Mouse (Mus musculus): Measurements from ENCODE around the gene Hsf5.

Hsf5 gene

DNA sequence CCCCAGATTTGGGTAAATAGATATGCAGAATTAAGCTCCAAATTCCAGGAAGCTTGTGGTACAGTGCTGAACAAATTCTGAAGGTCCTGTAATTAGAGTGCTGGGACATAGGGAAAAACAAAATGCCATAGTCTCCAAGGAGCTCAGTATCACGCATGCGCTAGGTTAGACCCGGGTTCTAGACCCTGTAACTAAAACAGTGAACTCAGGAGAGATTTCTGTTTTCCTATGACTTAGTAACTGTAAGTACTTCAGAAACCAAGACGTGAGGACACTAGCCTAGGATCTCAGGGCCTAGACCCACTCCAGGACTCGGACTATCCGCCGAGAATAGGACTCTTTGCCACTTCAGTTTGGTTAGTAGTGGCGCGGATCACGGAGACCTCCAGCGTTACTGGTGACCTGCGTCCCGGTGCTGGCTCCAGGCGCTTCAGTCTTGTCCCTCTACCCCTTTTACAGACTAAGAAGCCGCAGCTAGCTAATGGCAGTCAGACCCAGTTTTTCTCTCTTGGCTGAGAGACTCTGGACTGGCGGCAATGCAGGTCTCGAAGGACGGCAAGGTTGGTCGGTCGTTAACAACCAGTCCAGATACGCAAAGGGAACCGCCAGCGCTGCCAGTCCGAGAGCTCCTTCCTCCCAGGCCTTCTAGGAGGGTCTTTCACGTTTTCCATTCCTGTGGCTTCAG lies 26.0 kb upstream of the Hsf5 start:
- DNase-seq (ENCODE audit: low spot score), result no peak

DNA sequence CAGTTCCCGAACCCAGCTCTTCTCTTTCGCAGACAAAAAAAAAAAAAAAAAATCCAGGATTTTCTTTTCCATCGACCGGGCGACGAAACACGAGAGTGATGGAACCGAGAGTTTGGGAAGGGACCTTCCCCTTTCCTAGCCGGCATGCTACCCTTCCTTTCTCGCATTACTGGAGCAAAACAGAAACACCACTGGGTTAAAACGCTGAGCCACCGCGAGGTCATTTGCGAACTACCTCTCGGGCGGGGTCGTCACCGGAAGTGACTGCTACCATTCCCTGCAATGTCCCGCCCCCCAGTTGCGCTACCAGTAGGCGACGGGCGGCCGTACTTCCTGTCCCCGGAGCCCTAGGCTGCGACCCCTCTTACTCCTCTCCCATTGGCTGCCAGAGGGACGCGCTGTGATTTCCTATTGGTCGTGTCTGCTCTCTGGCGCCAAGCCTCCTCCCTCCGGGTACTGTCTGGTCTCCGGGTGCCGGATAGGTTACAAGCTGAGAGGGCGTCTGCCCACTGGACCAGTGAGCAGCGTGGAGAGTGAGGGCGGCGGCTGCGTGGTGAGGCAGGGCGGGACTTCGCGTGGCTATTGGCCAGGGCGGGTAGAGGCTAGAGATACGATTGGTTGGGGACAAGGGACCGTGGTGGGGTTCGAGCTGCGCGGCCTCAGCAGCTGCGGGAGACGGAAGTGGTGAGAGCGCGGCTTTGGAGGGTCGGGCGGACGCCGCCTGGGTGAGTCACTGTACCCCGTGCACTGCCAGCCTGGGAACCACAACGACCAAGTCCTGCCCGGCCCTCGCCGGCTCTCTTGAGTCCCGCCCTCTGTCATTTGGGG lies 25.2 kb upstream of the Hsf5 start, which contains the start of gene Mtmr4:
Gene Mtmr4, plus strand, starts transcription at position 637 of the 828 bp plus-strand sequence.
- DNase-seq (ENCODE audit: low spot score), result peak; percentile 100

DNA sequence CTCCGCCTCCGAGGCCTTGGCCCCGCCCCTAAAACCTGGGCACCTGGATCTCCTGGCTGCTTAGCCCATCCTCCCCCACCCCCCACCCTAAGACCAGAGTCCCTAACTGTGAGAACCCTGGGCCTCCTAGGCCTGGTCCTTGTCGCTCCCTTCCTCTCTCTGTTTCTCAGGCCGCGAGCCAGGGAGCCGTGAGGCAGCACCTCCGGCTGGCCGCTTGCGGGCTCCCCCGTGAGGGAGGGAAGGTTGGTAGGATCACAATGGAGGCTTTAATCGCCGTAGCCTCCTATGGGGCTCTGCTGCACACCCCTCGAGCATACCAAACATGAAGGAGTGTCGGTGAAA lies 24.6 kb upstream of the Hsf5 start:
- no peak for DNase-seq (ENCODE audit: low spot score)

DNA sequence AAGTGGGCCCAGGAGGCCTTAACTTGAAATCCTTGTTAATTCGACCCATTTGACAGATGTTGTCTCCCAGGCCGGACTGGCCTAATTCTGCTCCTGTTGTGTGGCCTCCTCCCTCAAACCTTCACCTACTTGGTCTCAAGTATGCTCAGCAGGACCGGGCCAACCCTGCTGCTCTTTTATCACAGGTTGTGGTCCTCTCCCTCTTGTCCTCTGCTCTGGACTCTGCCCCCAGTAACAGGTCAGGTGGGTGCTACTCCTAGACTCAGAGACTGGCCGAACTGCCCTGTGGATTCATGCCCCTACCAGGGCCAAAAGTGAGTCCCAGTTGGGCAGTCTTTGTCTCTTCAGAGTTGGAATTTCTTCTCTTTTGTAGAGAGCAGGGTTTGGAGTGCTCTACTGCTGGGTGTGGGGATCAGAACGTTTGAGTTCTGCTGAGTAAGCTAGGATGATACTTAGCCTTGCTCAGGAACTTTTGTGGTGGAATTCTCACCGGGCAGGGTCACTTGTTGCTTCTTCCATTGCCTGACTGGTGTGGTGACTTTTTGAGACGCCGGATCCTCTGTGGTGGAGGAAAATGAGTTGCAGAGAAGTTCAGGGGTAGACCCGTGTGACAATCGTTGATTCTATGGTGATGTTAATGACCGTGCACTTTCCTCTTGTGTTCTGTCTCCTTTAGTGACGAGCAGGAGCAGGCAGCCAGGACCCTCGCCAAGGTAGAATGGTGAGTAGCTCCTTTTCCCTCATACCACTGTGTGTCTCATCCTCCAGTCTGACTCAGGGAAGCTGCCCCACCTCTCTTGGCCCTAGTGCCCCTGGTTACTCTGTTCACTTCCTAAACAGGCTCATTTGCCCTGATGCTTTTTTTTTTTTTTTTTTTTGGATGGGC lies 24.0 kb upstream of the Hsf5 start:
- no peak for DNase-seq (ENCODE audit: low spot score)

DNA sequence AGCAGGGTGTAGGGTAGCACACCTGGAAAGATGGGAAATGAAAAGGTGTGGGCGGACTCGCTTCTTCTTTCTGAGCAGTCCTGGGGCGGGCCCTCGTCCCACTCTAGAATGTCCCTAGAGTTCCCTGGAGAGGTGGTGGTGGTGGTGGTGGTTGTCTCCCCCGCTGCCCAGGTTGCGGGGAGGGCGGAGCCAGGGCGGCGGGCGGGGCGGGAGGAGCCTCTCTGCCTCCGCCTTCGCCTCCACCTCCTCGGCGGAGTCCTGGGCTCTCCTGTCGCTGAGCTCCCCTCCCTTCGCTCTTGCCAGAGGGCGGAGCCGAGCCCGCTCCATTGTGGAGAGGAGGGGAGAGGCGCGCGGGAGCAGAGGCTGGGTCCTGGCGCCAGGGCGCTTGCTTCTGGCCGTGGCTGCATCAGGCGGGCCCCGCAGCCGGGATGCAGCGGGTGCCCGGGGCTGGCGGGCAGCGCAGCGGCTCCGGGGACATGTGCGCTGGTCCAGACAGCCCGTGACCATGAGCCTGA lies 21.6 kb upstream of the Hsf5 start:
- DNase-seq (ENCODE audit: low spot score), result peak; percentile 75

DNA sequence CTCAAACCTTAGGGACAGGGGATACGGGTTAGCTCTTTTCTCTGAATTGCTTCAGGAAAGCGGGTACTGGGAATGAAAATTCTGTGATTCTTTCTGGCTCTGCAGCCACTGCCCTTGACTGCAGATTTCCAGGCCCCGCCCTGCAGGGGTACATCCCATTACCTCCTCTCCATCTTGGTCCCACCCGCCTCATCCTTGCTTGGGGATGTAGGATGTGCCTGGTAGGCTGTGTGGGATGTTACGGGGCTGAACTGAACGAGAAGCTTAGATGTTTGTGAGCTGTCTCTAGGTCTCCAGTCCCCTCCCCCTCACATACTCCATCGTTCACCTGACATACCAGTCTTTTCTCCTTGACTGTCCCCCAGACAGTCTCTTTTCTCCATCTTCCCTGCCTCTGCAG lies 21.0 kb upstream of the Hsf5 start:
- DNase-seq (ENCODE audit: low spot score), result no peak

DNA sequence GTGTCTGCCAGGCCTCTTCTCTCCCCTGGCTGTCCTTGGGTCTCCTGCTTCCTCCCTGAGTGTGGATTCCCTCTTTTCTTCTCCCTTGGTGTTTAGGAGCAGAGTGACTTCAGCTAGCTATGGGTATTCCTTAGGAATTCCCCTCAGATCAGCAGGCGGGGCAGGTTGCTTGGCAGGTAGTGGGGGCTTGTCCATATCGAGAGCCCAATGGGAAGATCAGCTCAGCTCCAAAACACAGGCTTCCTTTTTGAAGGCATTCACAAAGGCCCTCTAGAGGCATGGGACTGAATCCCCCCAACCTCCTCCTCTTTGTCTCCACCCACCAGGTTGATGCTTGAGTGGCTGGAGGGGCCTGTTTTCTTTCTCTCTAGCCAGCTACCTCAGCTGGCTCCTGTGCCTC lies 20.5 kb upstream of the Hsf5 start:
- DNase-seq (ENCODE audit: low spot score), result no peak

DNA sequence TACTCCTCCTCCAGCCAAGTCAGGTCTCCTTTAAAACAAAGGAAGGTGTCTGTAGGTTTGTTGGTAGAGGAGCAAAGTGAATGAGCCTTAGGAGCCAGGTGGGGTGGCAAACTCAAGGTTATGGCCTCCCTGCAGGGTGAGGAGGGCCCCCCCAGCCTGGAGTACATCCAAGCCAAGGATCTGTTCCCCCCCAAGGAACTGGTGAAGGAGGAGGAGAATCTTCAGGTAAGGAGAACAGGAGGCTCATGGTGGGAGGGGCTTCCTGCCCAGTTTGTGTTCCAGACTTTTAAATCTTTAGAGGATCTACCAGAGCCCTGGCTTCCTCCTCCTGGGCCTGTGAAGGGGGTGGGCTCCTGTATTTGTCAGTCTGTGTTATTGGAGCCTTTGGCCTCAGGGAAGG lies 19.9 kb upstream of the Hsf5 start:
- DNase-seq (ENCODE audit: low spot score), result no peak

DNA sequence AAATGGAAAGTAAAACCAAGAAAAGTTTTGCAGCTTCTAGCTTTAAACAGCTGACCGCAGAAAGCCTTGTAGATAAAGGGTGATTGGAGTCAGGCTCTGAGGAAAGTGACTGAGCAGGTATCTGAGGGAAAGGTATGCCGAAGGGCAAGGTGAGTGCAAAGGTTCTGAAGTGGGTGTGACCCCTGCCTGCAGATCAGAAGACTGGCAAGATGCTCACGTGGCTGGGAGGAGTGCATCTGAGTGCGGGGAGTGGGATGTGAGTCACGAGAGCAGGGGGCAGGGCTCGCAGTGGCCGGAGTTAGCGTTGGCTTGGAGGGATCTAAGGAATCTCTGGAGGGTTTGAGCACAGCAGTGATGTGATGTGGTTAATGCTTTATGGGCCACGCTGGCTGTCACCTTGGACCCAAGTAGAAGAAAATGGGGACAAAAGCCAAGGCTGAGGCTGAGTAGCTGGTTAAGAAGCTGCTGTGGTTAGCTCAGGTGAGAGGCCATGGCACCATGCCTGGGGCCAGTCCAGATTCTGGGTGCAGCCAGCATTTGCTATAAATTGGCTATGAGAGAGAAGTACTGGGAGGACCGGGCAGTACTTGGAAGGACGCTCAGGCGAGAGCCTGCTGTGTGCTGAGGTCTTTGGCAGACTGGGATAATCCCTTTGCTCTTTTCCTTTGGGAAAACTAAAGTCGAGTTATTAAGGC lies 17.4 kb upstream of the Hsf5 start:
- DNase-seq (ENCODE audit: low spot score), result no peak

DNA sequence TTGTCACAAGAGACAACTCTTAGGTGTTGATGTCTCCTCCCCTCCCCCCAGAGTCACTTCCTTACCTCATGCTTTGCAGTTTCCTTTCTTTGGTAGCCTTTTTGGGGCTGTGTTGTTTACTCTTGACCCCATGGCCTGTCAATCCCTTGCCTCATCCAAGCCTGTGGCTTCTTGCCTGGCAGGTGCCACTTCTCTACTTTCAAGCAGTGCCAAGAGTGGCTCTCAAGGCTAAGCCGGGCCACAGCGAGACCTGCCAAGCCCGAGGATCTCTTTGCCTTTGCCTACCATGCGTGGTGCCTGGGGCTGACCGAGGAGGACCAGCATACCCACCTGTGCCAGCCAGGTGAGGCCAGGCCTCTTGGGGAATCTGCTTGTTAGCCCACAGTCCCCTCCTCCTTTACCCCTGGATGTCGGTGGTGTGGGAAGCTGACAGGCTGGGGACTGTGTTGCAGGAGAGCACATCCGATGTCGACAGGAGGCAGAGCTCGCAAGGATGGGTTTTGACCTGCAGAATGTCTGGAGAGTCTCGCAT lies 16.6 kb upstream of the Hsf5 start:
- DNase-seq (ENCODE audit: low spot score), result no peak

DNA sequence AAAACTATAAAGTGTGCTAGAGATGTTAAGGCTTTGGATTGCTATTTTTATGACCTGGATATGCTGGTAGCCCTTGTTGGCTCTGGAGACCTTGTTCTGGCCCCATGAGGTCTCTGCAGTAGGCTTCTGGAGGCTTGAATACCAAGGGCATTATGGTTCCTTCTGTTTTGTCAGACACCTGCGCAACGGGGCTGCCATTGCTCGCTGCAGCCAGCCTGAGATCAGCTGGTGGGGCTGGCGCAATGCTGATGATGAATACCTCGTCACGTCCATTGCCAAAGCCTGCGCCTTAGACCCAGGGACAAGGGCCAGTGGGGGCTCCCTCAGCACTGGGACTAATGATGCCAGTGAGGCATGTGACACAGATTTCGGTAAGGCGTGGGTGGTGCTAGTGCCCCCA lies 14.7 kb upstream of the Hsf5 start:
- DNase-seq (ENCODE audit: low spot score), result no peak

DNA sequence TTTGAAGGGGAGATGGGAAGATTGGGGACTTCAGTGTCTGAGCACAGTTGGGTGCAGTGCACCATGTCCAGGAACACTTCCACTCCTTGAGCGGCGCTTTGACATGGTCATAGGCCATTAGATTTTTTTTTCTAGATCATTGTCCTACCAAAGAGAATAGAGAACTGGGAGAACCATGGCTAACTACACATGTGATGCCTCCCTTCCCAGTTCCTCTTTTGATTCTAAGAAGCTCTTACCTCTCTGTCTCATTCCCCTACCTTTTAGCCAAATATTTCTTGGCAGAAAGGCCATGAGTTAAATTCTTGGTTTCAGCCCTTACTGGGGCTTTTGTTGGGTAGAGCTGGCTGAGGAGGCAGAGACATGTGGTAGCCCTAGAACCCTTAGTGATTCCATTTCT lies 13.4 kb upstream of the Hsf5 start:
- no peak for DNase-seq (ENCODE audit: low spot score)

DNA sequence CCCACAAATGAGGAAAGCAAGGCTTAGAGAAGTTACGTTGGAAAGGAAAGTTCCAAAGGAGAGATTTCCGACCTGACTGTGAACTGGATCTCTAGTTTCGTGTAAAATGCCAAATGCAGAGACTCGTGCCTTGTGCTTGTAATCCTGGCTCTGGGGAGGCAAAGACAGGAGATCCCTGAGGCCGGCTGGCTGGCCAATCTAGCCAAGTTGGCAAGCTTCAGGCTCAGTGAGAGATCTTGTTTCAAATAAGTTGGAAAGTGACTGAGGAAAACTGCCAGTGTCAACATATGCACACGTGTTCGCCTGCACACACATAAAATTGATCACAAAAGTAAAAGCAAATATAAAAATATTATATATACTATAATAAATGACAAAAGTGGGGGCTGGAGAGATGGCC lies 7.7 kb upstream of the Hsf5 start:
- no peak for DNase-seq (ENCODE audit: low spot score)

DNA sequence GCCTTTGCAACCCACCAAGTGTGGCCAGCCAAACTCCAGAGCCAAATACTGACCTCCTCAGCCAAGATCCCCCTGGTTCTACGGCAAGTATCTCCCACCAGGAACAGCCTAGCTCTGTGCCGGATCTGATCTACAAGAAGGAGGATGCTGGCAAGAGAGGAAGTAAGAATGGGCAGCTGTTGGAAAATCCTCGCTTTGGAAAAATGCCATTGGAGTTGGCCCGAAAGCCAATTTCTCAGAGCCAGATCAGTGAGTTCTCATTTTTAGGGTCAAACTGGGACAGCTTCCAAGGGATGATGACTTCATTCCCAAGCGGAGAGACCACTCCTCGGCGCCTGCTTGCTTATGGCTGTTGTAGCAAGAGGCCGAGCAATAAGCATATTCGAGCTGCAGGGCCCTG lies 5.4 kb upstream of the Hsf5 start:
- DNase-seq (ENCODE audit: low spot score), result no peak

DNA sequence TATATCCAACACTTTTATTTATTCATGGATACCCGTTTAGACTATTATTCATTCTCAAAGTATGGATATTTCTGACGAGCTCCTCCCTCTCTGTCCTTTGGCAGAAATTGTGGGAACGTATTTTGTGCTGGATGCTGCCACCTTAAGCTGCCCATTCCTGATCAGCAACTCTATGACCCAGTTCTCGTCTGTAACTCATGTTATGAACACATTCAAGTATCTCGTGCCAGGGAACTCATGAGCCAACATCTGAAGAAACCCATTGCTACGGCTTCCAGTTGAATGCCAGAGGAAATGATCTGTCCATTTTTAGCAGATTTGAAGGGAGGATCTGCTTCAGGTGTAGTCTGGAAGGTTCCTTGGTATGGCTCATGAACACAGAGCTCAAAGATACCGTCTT lies 3.0 kb upstream of the Hsf5 start:
- no peak for DNase-seq (ENCODE audit: low spot score)

DNA sequence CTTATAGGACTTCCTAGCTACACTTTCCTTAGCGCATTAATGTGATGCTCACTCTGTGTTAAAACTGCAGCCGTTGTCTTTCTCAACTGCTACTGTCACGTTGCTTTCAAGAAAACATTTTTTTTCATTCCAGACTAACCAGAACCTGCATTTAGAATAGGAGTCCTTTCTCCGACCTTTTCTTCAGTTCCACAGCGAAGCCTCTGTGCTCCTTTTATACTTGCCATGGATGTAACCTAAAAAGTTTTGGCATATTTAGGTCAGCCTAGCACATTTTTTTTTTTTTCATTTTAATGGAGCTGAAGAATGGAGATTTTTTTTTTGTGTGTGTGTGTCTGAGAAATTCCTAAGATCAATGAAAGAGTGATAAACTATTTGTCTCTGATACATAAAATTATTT lies 1.4 kb upstream of the Hsf5 start:
- DNase-seq (ENCODE audit: low spot score), result no peak

DNA sequence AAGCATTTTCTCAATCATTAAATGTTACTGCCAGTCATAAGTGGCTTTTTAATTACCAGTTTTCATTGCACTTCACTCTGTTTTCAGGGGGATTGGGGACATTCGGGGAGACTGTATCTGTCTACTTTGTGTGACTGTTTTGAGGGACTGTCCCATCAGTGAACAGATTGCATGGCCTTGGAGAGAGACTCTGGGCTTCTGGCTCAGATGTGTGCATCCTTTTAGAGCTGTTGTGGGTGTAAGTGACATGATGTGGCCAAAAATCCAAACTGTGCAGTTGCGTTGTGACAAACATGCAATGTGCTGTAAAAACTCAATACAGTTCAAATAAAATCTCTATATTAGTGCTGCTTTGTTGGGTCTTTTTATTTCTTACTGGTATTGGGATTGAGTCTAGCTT lies 1.0 kb upstream of the Hsf5 start:
- no peak for DNase-seq (ENCODE audit: low spot score)

DNA sequence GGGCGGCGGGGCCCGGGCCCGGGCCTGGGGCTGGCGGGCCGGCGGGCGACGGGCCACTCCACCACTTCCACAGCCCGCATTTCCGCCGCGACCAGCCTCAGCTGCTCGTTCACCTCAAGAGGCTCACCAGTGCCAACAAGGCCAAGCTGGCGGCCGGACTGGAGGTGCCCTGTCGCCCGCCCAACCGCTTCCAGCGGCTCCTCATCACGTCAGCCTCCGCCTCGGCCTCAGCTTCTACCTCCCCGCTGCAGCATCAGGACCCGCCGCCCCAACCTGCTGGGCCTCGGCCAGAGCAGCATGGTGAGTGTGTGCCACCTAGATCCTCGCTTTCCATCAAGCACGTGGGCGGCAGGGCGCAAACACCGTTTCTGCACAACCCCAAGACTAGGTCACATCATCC lies 642 bp downstream of the Hsf5 start:
- no peak for DNase-seq (ENCODE audit: low spot score)

DNA sequence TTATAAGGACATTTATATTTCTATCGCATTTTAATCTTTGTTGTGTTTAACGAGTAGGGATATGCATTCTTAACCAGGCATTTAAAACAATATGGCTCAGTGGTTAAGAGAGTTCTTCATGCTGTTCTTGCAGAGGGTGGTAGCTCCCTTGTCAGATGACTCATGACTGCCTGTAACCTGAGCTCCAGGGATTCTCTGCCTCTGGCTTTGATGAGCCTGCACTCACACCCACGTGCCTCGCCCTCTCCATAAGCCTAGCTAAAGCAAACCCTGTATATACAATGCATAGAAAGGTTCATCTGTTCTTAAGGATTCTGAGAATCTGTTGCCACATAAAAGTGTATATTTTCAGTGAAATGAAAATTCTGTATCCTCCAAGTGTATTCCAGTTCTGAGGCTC lies 6.2 kb downstream of the Hsf5 start:
- no peak for DNase-seq (ENCODE audit: low spot score)

DNA sequence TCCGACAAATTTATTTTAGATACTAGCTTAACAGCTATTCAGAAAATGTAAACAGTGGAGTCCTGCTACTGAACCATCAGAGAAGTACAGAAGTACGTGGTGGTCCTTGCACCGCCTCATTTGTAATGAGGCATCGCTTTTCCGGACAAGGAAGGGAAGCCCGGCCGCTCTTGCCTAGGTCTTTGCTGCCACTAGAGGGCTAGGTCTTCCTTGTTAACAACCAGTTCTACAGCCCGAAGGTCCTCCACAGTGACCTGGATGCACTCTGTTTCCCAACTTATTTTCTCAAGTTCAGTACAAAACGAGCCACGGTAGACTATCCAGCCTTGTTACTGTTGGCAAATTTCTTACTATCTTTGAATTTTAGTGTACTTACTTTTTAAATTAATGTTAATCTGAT lies 12.9 kb downstream of the Hsf5 start:
- no peak for DNase-seq (ENCODE audit: low spot score)

DNA sequence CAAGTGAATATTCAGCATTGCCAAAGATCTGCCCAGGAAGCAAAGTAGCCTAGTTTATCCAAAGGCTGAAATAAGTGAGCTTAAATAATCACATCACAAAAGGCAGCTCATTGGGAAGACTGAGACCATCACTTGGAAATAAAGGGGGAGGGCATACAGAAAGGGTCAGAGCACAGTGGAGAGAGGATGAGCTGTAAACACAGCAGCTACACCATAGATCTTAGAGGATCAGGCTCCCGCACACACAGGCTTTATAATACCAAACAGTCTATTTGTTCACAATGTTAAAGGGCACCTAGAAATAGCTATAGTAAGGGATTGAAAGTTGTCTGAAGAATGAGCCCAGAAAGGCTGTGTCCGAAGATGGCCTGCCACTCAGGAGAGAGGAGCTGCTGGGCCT lies 21.8 kb downstream of the Hsf5 start:
- no peak for DNase-seq (ENCODE audit: low spot score)

DNA sequence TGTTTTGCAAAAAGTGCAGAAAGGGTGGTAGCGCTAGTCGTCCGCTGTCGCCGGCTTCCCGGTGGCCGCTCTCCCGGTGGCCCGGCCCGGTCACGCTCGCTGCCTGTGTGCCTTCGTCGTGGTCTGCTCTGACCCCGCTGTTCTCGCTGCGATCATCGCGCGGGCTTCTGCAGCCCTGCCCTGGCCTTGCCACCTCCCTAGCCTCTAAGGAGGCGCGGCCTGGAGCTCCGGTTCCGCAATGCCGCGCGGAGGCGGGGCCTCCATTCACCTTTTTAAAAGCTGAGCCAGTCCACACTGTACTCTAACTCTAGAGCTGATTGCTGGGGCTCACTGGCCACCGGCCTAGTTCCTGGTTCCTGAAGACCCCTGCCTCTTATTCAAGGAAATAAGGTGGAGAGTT lies 22.2 kb downstream of the Hsf5 start:
- no peak for DNase-seq (ENCODE audit: low spot score)

Measured in left cerebral cortex, adult 11 months (tissue).